Mouse (Mus musculus): ENCODE measurements around the gene Ppa2.

DNA sequence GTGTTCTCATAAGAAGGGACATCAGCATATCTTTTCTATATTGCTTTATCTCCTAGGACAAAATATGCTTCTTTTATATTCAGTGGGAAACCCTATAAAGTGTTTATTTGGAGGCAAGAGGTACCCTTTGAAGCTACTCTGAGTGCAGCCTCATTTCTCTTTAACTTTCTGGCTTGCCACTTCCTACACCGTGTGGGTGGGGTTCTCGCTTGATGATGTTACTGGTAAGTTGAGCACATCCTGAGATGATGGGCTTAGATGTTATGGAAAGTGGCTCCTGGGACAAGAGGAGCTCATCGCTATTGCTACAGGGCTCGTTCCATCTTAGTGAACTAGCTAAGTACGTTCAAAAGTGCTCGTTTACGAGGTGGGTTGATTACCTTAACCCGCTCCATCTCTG lies 101.9 kb downstream of the Ppa2 start:
- TF ChIP-seq CTCF (IDR thresholded peaks at IDR 0.05; ENCODE audit: extremely low read depth, insufficient read length, insufficient replicate concordance, low read depth, low read length) (no peak), POLR2A (IDR thresholded peaks at IDR 0.05; ENCODE audit: low read depth, low read length) (no peak)

All from small intestine, adult 2 months (tissue).